Mouse (Mus musculus) liver, postnatal 0 days (tissue): Measurements from ENCODE around the gene Il1b.
A peak's percentile ranks its signal among the peaks of the same experiment; 100 is the strongest.

Source experiments
- CTCF ChIP-seq: sonication (generic); IDR thresholded peaks from 2 replicates; pipeline ENCODE4 v1.5.1; 2016; ENCODE audit warnings: antibody characterized with exemption, low read depth
- EP300 ChIP-seq: IDR thresholded peaks from 2 replicates; pipeline ENCODE4 v1.6.1; 2016; ENCODE audit warnings: antibody characterized with exemption, low read depth, mild to moderate bottlenecking

- no peak for TF ChIP-seq CTCF
- peak; percentile 26; the same call in 1 of the 2 replicates for TF ChIP-seq EP300
Observed at GRCm38 (mm10) chr2:129373307-129373706, 2.4 kb upstream of the Il1b start.
